Mouse (Mus musculus) stomach, embryonic 15.5 days (tissue): ENCODE measurements around the gene Dnah5. TPM values are rescaled to one million over a fixed set of nuclear protein-coding genes. Genes with fewer than 3 reads are reported as not detected.

Source experiments
- ATAC-seq: fragments of 200-750 bp; cut with Nextera tagmentation; 2 replicates; pipeline ENCODE4 v1.8.0; 2017; ENCODE audit warnings: low read depth, moderate number of reproducible peaks, moderate TSS enrichment; ENCODE audit not compliant: insufficient read depth, low FRiP score
- H3K27ac ChIP-seq: fragments of 300-500 bp; sonication (generic); 2 replicates; pipeline ENCODE4 v1.5.1; 2015; ENCODE audit warnings: mild to moderate bottlenecking, inconsistent platforms
- H3K27me3 ChIP-seq: fragments of 300-500 bp; sonication (generic); replicated peaks from 2 replicates; pipeline ENCODE4 v1.6.1; 2015; ENCODE audit warnings: inconsistent platforms
- H3K36me3 ChIP-seq: fragments of 300-500 bp; sonication (generic); 2 replicates; pipeline ENCODE4 v1.6.1; 2015; ENCODE audit warnings: inconsistent platforms
- H3K4me1 ChIP-seq: fragments of 300-500 bp; sonication (generic); 2 replicates; pipeline ENCODE4 v1.6.1; 2015; ENCODE audit warnings: inconsistent platforms
- H3K4me2 ChIP-seq: fragments of 300-500 bp; sonication (generic); 2 replicates; pipeline ENCODE4 v1.6.1; 2015; ENCODE audit warnings: mild to moderate bottlenecking, inconsistent platforms
- H3K4me3 ChIP-seq: fragments of 300-500 bp; sonication (generic); replicated peaks from 2 replicates; pipeline ENCODE4 v1.5.1; 2015; ENCODE audit warnings: inconsistent platforms
- H3K9ac ChIP-seq: fragments of 300-500 bp; sonication (generic); 2 replicates; pipeline ENCODE4 v1.6.1; 2015; ENCODE audit warnings: inconsistent platforms
- H3K9me3 ChIP-seq: fragments of 300-500 bp; sonication (generic); 2 replicates; pipeline ENCODE4 v1.6.1; 2016; ENCODE audit warnings: inconsistent platforms
- WGBS: fragments of 180-500 bp; shearing (Covaris S2); methylation state at CpG from one replicate; pipeline ENCODE4 v1.1.7; 2015; 5-methylcytosine and 5-hydroxymethylcytosine counted together
- polyA plus RNA-seq: library from polyadenylated mRNA; unstranded; fragments of >200 nt; fragmentation: Nextera tagmentation; extraction: Ambion mirVana; gene quantifications from 2 replicates; pipeline ENCODE4 v1.2.1, GENCODE M21; 2015

The Dnah5 gene
- polyA plus RNA-seq, 1 experiment from 2014 or later = 0.01 TPM

- Histone ChIP-seq H3K4me2 (no peak overlapping the region), H3K27ac (no peak overlapping the region), H3K4me3 (no peak overlapping the region), H3K9me3 (no peaks in the 10 kb centered on the region), H3K27me3 (no peaks in the 10 kb centered on the region), H3K4me1 (no peaks in the 10 kb centered on the region), H3K36me3 (no peaks in the 10 kb centered on the region), H3K9ac (no peak overlapping the region)
- no peak for ATAC-seq
- 67% methylated on average over 11 of the region's 11 CpGs for WGBS
These were observed 15.1 kb upstream of the Dnah5 start for GRCm38 (mm10) chr15:28188361-28189011.

GRCm38 (mm10) chr15:28189668-28190067, 13.9 kb upstream of the Dnah5 start:
- H3K27ac ChIP-seq = no peak overlapping the region
- 44% methylated on average over 12 of the region's 12 CpGs for WGBS
- no peaks in the 10 kb centered on the region for H3K27me3 ChIP-seq
- no peak for ATAC-seq
- H3K4me3 ChIP-seq = no peak overlapping the region
- H3K4me1 ChIP-seq = no peaks in the 10 kb centered on the region
- no peaks in the 10 kb centered on the region for H3K9me3 ChIP-seq
- no peaks in the 10 kb centered on the region for H3K36me3 ChIP-seq
- no peak overlapping the region for H3K4me2 ChIP-seq
- H3K9ac ChIP-seq = no peak overlapping the region

- H3K4me3 ChIP-seq = no peak overlapping the region
- H3K36me3 ChIP-seq = no peaks in the 10 kb centered on the region
- ATAC-seq = no peak
- H3K27ac ChIP-seq = no peak overlapping the region
- H3K4me1 ChIP-seq = no peaks in the 10 kb centered on the region
- H3K4me2 ChIP-seq = no peak overlapping the region
- no peaks in the 10 kb centered on the region for H3K27me3 ChIP-seq
- no peak overlapping the region for H3K9ac ChIP-seq
- WGBS = 57% methylated on average over 4 of the region's 4 CpGs
- no peaks in the 10 kb centered on the region for H3K9me3 ChIP-seq
These were observed 4.9 kb upstream of the Dnah5 start for GRCm38 (mm10) chr15:28198609-28199008.

GRCm38 (mm10) chr15:28204626-28205025, 1.1 kb downstream of the Dnah5 start:
- Histone ChIP-seq H3K9ac (no peak overlapping the region), H3K9me3 (no peaks in the 10 kb centered on the region), H3K27me3 (no peaks in the 10 kb centered on the region), H3K36me3 (no peaks in the 10 kb centered on the region), H3K4me3 (no peak overlapping the region), H3K4me1 (no peaks in the 10 kb centered on the region), H3K27ac (no peak overlapping the region), H3K4me2 (no peak overlapping the region)
- 75% methylated on average over 3 of the region's 3 CpGs for WGBS
- ATAC-seq = no peak

- no peak overlapping the region for H3K27ac ChIP-seq
- no peak overlapping the region for H3K4me2 ChIP-seq
- 28% methylated on average over 2 of the region's 2 CpGs for WGBS
- H3K9me3 ChIP-seq = no peaks in the 10 kb centered on the region
- H3K4me3 ChIP-seq = no peak overlapping the region
- no peaks in the 10 kb centered on the region for H3K4me1 ChIP-seq
- ATAC-seq = no peak
- no peaks in the 10 kb centered on the region for H3K36me3 ChIP-seq
- H3K9ac ChIP-seq = no peak overlapping the region
- H3K27me3 ChIP-seq = no peaks in the 10 kb centered on the region
These were observed 4.0 kb downstream of the Dnah5 start for GRCm38 (mm10) chr15:28207545-28207944.

GRCm38 (mm10) chr15:28213057-28213456, 9.5 kb downstream of the Dnah5 start:
- Histone ChIP-seq H3K4me2 (no peak overlapping the region), H3K9me3 (no peaks in the 10 kb centered on the region), H3K4me3 (no peak overlapping the region), H3K36me3 (no peaks in the 10 kb centered on the region), H3K27ac (no peak overlapping the region), H3K9ac (no peak overlapping the region), H3K27me3 (no peaks in the 10 kb centered on the region), H3K4me1 (peaks cover 3% of the 10 kb centered on the region; the same call in 1 of the 2 replicates)
- no peak for ATAC-seq
- WGBS = 81% methylated on average over 5 of the region's 5 CpGs

- no peak for ATAC-seq
These were observed 12.8 kb downstream of the Dnah5 start for GRCm38 (mm10) chr15:28216358-28216757.

GRCm38 (mm10) chr15:28227316-28227715, 23.8 kb downstream of the Dnah5 start:
- H3K4me1 ChIP-seq = no peaks in the 10 kb centered on the region
- no peak for ATAC-seq
- 48% methylated on average over 3 of the region's 3 CpGs for WGBS

More at GRCm38 (mm10) chr15:28216358-28216757, 12.8 kb downstream of the Dnah5 start:
- Histone ChIP-seq H3K4me2 (no peak overlapping the region), H3K36me3 (no peaks in the 10 kb centered on the region), H3K9ac (no peak overlapping the region), H3K9me3 (no peaks in the 10 kb centered on the region), H3K4me1 (peaks cover 3% of the 10 kb centered on the region; the same call in 1 of the 2 replicates), H3K27me3 (no peaks in the 10 kb centered on the region), H3K4me3 (no peak overlapping the region), H3K27ac (no peak overlapping the region)
- WGBS = 34% methylated on average over 8 of the region's 8 CpGs

GRCm38 (mm10) chr15:28260250-28260649, 56.7 kb downstream of the Dnah5 start:
- no peak overlapping the region for H3K4me2 ChIP-seq
- no peaks in the 10 kb centered on the region for H3K4me1 ChIP-seq
- WGBS = 66% methylated on average over 1 of the region's 1 CpGs
- ATAC-seq = no peak
- no peak overlapping the region for H3K27ac ChIP-seq
- H3K9me3 ChIP-seq = no peaks in the 10 kb centered on the region
- H3K36me3 ChIP-seq = no peaks in the 10 kb centered on the region
- no peak overlapping the region for H3K9ac ChIP-seq
- H3K27me3 ChIP-seq = no peaks in the 10 kb centered on the region
- H3K4me3 ChIP-seq = no peak overlapping the region

More at GRCm38 (mm10) chr15:28227316-28227715, 23.8 kb downstream of the Dnah5 start:
- Histone ChIP-seq H3K27me3 (no peaks in the 10 kb centered on the region), H3K4me3 (no peak overlapping the region), H3K9me3 (no peaks in the 10 kb centered on the region), H3K36me3 (no peaks in the 10 kb centered on the region), H3K4me2 (no peak overlapping the region), H3K27ac (no peak overlapping the region), H3K9ac (no peak overlapping the region)

GRCm38 (mm10) chr15:28299438-28299837, 95.9 kb downstream of the Dnah5 start:
- Histone ChIP-seq H3K9me3 (no peaks in the 10 kb centered on the region), H3K4me2 (no peak overlapping the region), H3K36me3 (no peaks in the 10 kb centered on the region), H3K4me1 (no peaks in the 10 kb centered on the region), H3K9ac (no peak overlapping the region), H3K4me3 (no peak overlapping the region), H3K27ac (no peak overlapping the region), H3K27me3 (no peaks in the 10 kb centered on the region)
- ATAC-seq = no peak
- WGBS = 80% methylated on average over 4 of the region's 4 CpGs

GRCm38 (mm10) chr15:28307131-28307530, 103.6 kb downstream of the Dnah5 start:
- Histone ChIP-seq H3K36me3 (no peaks in the 10 kb centered on the region), H3K9me3 (no peaks in the 10 kb centered on the region), H3K9ac (no peak overlapping the region), H3K4me1 (no peaks in the 10 kb centered on the region), H3K4me3 (no peak overlapping the region), H3K27ac (no peak overlapping the region), H3K27me3 (no peaks in the 10 kb centered on the region), H3K4me2 (no peak overlapping the region)
- no peak for ATAC-seq
- WGBS = 21% methylated on average over 8 of the region's 8 CpGs

- Histone ChIP-seq H3K36me3 (no peaks in the 10 kb centered on the region), H3K4me3 (no peak overlapping the region), H3K9me3 (no peaks in the 10 kb centered on the region), H3K4me2 (no peak overlapping the region), H3K4me1 (no peaks in the 10 kb centered on the region), H3K9ac (no peak overlapping the region), H3K27ac (no peak overlapping the region), H3K27me3 (no peaks in the 10 kb centered on the region)
- WGBS = 79% methylated on average over 2 of the region's 2 CpGs
- no peak for ATAC-seq
These were observed 104.3 kb downstream of the Dnah5 start for GRCm38 (mm10) chr15:28307884-28308283.

GRCm38 (mm10) chr15:28310516-28310915, 107.0 kb downstream of the Dnah5 start:
- Histone ChIP-seq H3K36me3 (no peaks in the 10 kb centered on the region), H3K4me2 (no peak overlapping the region)

More at GRCm38 (mm10) chr15:28310516-28310915, 107.0 kb downstream of the Dnah5 start:
- 64% methylated on average over 4 of the region's 4 CpGs for WGBS
- H3K27me3 ChIP-seq = no peaks in the 10 kb centered on the region
- no peak overlapping the region for H3K9ac ChIP-seq
- ATAC-seq = no peak
- no peaks in the 10 kb centered on the region for H3K9me3 ChIP-seq
- no peak overlapping the region for H3K4me3 ChIP-seq
- no peaks in the 10 kb centered on the region for H3K4me1 ChIP-seq
- no peak overlapping the region for H3K27ac ChIP-seq
